Mouse (Mus musculus): Measurements from ENCODE around the gene Atl1. TPM values are rescaled to one million over a fixed set of nuclear protein-coding genes. Genes with fewer than 3 reads are reported as not detected.

Atl1 gene
- 1 to 10 TPM; 3.4 to 5.5 TPM for total RNA-seq (2021)
- long read RNA-seq, experiment 1, partial matches to known transcripts = 0 of 1 reads
- long read RNA-seq, experiment 1, other reads (novel, unspliced or antisense) = 1 of 1 reads
- long read RNA-seq, experiment 2, partial matches to known transcripts = 0 of 1 reads
- long read RNA-seq, experiment 2, other reads (novel, unspliced or antisense) = 1 of 1 reads

- DNase-seq = peak; percentile 89 to 92
These were observed at the start of gene Atl1, which contains the start of gene Map4k5 for GRCm38 (mm10) chr12:69892371-69893251. TSS of gene Atl1 (plus strand) at chr12:69892614. TSS of gene Map4k5 (minus strand) at chr12:69893200.

GRCm38 (mm10) chr12:69843531-69844445 lies 48.6 kb upstream of the Atl1 start:
- DNase-seq = no peak

GRCm38 (mm10) chr12:69845722-69846121 lies 46.7 kb upstream of the Atl1 start:
- DNase-seq = no peak

GRCm38 (mm10) chr12:69846499-69846898 lies 45.9 kb upstream of the Atl1 start:
- no peak for DNase-seq

GRCm38 (mm10) chr12:69848083-69848878 lies 44.1 kb upstream of the Atl1 start:
- peak in 1 of 2 experiments; percentile 12 for DNase-seq

- no peak for DNase-seq
These were observed 40.1 kb upstream of the Atl1 start for GRCm38 (mm10) chr12:69852288-69852687.

GRCm38 (mm10) chr12:69853387-69853786 lies 39.0 kb upstream of the Atl1 start:
- DNase-seq = no peak

GRCm38 (mm10) chr12:69853942-69854341 lies 38.5 kb upstream of the Atl1 start:
- no peak for DNase-seq

GRCm38 (mm10) chr12:69855641-69856300 lies 36.6 kb upstream of the Atl1 start:
- peak in 1 of 2 experiments; percentile 30 for DNase-seq

- no peak for DNase-seq
These were observed 36.0 kb upstream of the Atl1 start for GRCm38 (mm10) chr12:69856398-69856797.

GRCm38 (mm10) chr12:69857597-69857996 lies 34.8 kb upstream of the Atl1 start:
- DNase-seq = no peak

- no peak for DNase-seq
These were observed 33.6 kb upstream of the Atl1 start for GRCm38 (mm10) chr12:69858847-69859246.

- no peak for DNase-seq
These were observed 28.9 kb upstream of the Atl1 start for GRCm38 (mm10) chr12:69863505-69863904.

- no peak for DNase-seq
These were observed 28.2 kb upstream of the Atl1 start for GRCm38 (mm10) chr12:69864164-69864692.

GRCm38 (mm10) chr12:69867338-69867737 lies 25.1 kb upstream of the Atl1 start:
- DNase-seq = no peak

GRCm38 (mm10) chr12:69871632-69872031 lies 20.8 kb upstream of the Atl1 start:
- DNase-seq = no peak

GRCm38 (mm10) chr12:69877842-69878363 lies 14.5 kb upstream of the Atl1 start:
- DNase-seq = no peak

- no peak for DNase-seq
These were observed 13.2 kb upstream of the Atl1 start for GRCm38 (mm10) chr12:69879172-69879665.

- DNase-seq = no peak
These were observed 12.7 kb upstream of the Atl1 start for GRCm38 (mm10) chr12:69879739-69880138.

All from heart, adult 18-20 months (tissue).